In genomic region chr8:127103256-127103655, GRCm38 (mm10) we compare ENCODE assay signal across 27 mouse cellular contexts. TPM values are rescaled to one million over a fixed set of nuclear protein-coding genes. Genes with fewer than 3 reads are reported as not detected.
DNase-seq lines count a peak whose midpoint lies in the region; ATAC-seq lines count a peak whose summit lies in the region.
"Had no signal": no experiment of that assay in that cellular context is flagged by ENCODE, and none has a peak within 500 bp of the region (broad histone marks: within the 10 kb centered on the region; RNA-seq: fewer than 3 reads in every experiment).

No protein-coding gene starts in this region.

- ATAC-seq in embryonic facial prominence, embryonic 15.5 days (ENCODE audit: insufficient number of reproducible peaks, low FRiP score, low TSS enrichment, low read depth), result no peak
- no peak for ATAC-seq in stomach, embryonic 16.5 days (ENCODE audit: insufficient read depth, low FRiP score)
- ATAC-seq: activated CD4-positive, CD25-positive, alpha-beta regulatory T cell, adult 4 months; forebrain, embryonic 13.5 days; forebrain, embryonic 16.5 days had no signal

- 0 out of 2 replicates have a peak overlapping the region, but pooled peaks have one; percentile 1 for H3K27ac ChIP-seq in embryonic facial prominence, embryonic 15.5 days (replicated peaks)
- H3K27ac ChIP-seq in embryonic facial prominence, embryonic 10.5 days (replicated peaks), result no peak overlapping the region
- peak overlapping the region; percentile 79 for H3K27ac ChIP-seq in stomach, embryonic 16.5 days (ENCODE audit: low read length)
- H3K27ac ChIP-seq: embryonic facial prominence, embryonic 12.5 days; forebrain, embryonic 10.5 days; forebrain, embryonic 13.5 days; heart, embryonic 10.5 days; heart, embryonic 13.5 days; hindbrain, embryonic 15.5 days had no signal

- H3K4me2 ChIP-seq in embryonic facial prominence, embryonic 15.5 days (replicated peaks), result no peak overlapping the region
- no peak overlapping the region for H3K4me2 ChIP-seq in stomach, embryonic 16.5 days (ENCODE audit: low read depth, low read length)
- H3K4me2 ChIP-seq: embryonic facial prominence, embryonic 12.5 days; forebrain, embryonic 13.5 days; heart, embryonic 13.5 days; hindbrain, embryonic 15.5 days had no signal

- no peak overlapping the region for H3K4me3 ChIP-seq in embryonic facial prominence, embryonic 15.5 days (replicated peaks)
- no peak overlapping the region for H3K4me3 ChIP-seq in embryonic facial prominence, embryonic 10.5 days
- no peak overlapping the region for H3K4me3 ChIP-seq in stomach, embryonic 16.5 days (replicated peaks; ENCODE audit: low read length)
- H3K4me3 ChIP-seq: embryonic facial prominence, embryonic 12.5 days; erythroblast, embryonic 14.5 days; forebrain, embryonic 10.5 days; forebrain, embryonic 13.5 days; heart, embryonic 10.5 days; heart, embryonic 13.5 days; hindbrain, embryonic 15.5 days had no signal

- H3K9me3 ChIP-seq in embryonic facial prominence, embryonic 15.5 days (replicated peaks), result no peaks in the 10 kb centered on the region
- H3K9me3 ChIP-seq in embryonic facial prominence, embryonic 10.5 days, result no peaks in the 10 kb centered on the region
- H3K9me3 ChIP-seq in stomach, embryonic 16.5 days (replicated peaks; ENCODE audit: control insufficient read depth, low read length), result no peaks in the 10 kb centered on the region
- H3K9me3 ChIP-seq: embryonic facial prominence, embryonic 12.5 days; forebrain, embryonic 10.5 days; forebrain, embryonic 13.5 days; heart, embryonic 10.5 days; heart, embryonic 13.5 days; hindbrain, embryonic 15.5 days had no signal

- DNase-seq in embryonic facial prominence, embryonic 10.5 days (ENCODE audit: low spot score), result no peak
- peak; percentile 58 for DNase-seq in lung, postnatal 25 days (ENCODE audit: low spot score)
- no peak for DNase-seq in lung, adult 18-20 months
- DNase-seq in fat pad, adult 2 months (ENCODE audit: extremely low read depth, low read depth, low spot score), result peak; percentile 95
- DNase-seq in layer of hippocampus, adult 11-12 months (ENCODE audit: low spot score), result no peak
- DNase-seq in thymus, postnatal 4 days, result no peak
- DNase-seq: adrenal gland, adult 8-10 months; adrenal gland, postnatal 25 days; cerebellum, adult 18-20 months; cerebellum, adult 9-10 months; cerebellum, postnatal 14 days; gastrocnemius, postnatal 10 days; gastrocnemius, postnatal 36 days; heart, adult 11 months; heart, postnatal 14 days; heart, postnatal 4 days had no signal

- H3K27me3 ChIP-seq in embryonic facial prominence, embryonic 15.5 days, result no peaks in the 10 kb centered on the region
- H3K27me3 ChIP-seq in embryonic facial prominence, embryonic 10.5 days (replicated peaks; ENCODE audit: low read depth, poor library complexity, severe bottlenecking), result no peaks in the 10 kb centered on the region
- H3K27me3 ChIP-seq in stomach, embryonic 16.5 days (ENCODE audit: control insufficient read depth, insufficient read depth, low read length), result no peaks in the 10 kb centered on the region
- H3K27me3 ChIP-seq: embryonic facial prominence, embryonic 12.5 days; forebrain, embryonic 13.5 days; heart, embryonic 13.5 days; hindbrain, embryonic 15.5 days had no signal

- 59% methylated on average over 5 of the region's 5 CpGs for WGBS in embryonic facial prominence, embryonic 15.5 days
- WGBS in embryonic facial prominence, embryonic 10.5 days, result 66% methylated on average over 5 of the region's 5 CpGs
- 61% methylated on average over 5 of the region's 5 CpGs for WGBS in stomach, embryonic 16.5 days

- no peak overlapping the region for H3K9ac ChIP-seq in embryonic facial prominence, embryonic 15.5 days
- no peak overlapping the region for H3K9ac ChIP-seq in stomach, embryonic 16.5 days (ENCODE audit: low read length)
- H3K9ac ChIP-seq: embryonic facial prominence, embryonic 12.5 days; forebrain, embryonic 13.5 days; heart, embryonic 13.5 days; hindbrain, embryonic 15.5 days had no signal

- no peaks in the 10 kb centered on the region for H3K36me3 ChIP-seq in embryonic facial prominence, embryonic 15.5 days
- peaks cover 4% of the 10 kb centered on the region; the same call in 1 of the 2 replicates for H3K36me3 ChIP-seq in embryonic facial prominence, embryonic 10.5 days (replicated peaks)
- no peaks in the 10 kb centered on the region for H3K36me3 ChIP-seq in stomach, embryonic 16.5 days (ENCODE audit: control insufficient read depth, insufficient read depth, low read length)
- H3K36me3 ChIP-seq: embryonic facial prominence, embryonic 12.5 days; heart, embryonic 10.5 days; hindbrain, embryonic 15.5 days had no signal

- H3K4me1 ChIP-seq in embryonic facial prominence, embryonic 15.5 days, result peaks cover 30% of the 10 kb centered on the region
- H3K4me1 ChIP-seq in embryonic facial prominence, embryonic 10.5 days, result peaks cover 13% of the 10 kb centered on the region
- peaks cover 22% of the 10 kb centered on the region; the same call in 1 of the 2 replicates for H3K4me1 ChIP-seq in stomach, embryonic 16.5 days (ENCODE audit: control insufficient read depth, insufficient read depth, low read length)

RNA-seq across cellular contexts. Expression of gene Pard3, which starts 39.6 kb away (rescaled TPM):
- polyA plus RNA-seq in embryonic facial prominence, embryonic 15.5 days (2015; fragmentation: Nextera tagmentation; extraction: Ambion mirVana), result 38.1 and 38.3 TPM in 2 replicates
- 30.8 and 33.4 TPM in 2 replicates for polyA plus RNA-seq in embryonic facial prominence, embryonic 10.5 days (2016; fragmentation: Nextera tagmentation; extraction: Ambion mirVana)
- polyA plus RNA-seq in stomach, embryonic 16.5 days (2015; fragmentation: Nextera tagmentation; extraction: Ambion mirVana), result 21.0 and 25.8 TPM in 2 replicates

Comparison
In these comparisons a context has a peak if more than half of its experiments do, and no peak if none do; other contexts are left out.
1. DNase-seq: peak in lung, postnatal 25 days (single experiment) and fat pad, adult 2 months (single experiment); none in embryonic facial prominence, embryonic 10.5 days (single experiment), lung, adult 18-20 months (0 of 2), layer of hippocampus, adult 11-12 months (single experiment) and thymus, postnatal 4 days (single experiment).